Mouse (Mus musculus): ENCODE results near the gene Treml1.

DNA sequence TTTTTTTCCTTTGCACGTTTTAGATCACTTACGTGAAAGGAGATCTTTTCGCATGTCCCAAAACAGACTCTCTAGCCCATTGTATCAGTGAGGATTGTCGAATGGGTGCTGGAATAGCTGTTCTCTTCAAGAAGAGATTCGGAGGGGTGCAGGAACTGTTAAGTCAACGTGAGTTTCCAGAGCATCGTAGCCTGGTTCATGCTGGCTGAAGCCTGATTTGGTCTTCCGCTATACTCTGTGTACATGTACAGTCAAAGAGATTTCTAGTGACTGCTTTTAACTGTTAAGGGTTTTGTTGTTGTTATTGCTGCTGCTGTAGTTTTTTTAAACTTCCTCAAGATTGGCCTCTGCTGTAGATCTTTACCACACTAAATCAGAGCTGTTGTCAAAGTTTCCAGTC lies 51.5 kb downstream of the Treml1 start:
- no peak for TF ChIP-seq CTCF (IDR thresholded peaks at IDR 0.05; ENCODE audit: borderline replicate concordance, control insufficient read depth, extremely low read depth, insufficient read depth, low read length, poor library complexity)
- no peak for TF ChIP-seq POLR2A (IDR thresholded peaks at IDR 0.05; ENCODE audit: control insufficient read depth, extremely low read depth, insufficient read depth, low read length, poor library complexity)
